Mouse (Mus musculus) neural tube, embryonic 10.5 days (tissue): ENCODE results near the gene Otulinl.

Experiments used
- DNase-seq: peaks from one replicate; pipeline ENCODE4 v3.0.0-alpha.2; 2017; ENCODE audit warnings: low spot score; ENCODE audit errors: extremely low spot score

Gene Otulinl

GRCm38 (mm10) chr15:27618778-27619533 is 62.4 kb downstream of the Otulinl start:
- no peak for DNase-seq

GRCm38 (mm10) chr15:27617227-27617626 is 64.2 kb downstream of the Otulinl start:
- DNase-seq = no peak

- DNase-seq = no peak
These were observed 65.2 kb downstream of the Otulinl start for GRCm38 (mm10) chr15:27616159-27616558.

DNA sequence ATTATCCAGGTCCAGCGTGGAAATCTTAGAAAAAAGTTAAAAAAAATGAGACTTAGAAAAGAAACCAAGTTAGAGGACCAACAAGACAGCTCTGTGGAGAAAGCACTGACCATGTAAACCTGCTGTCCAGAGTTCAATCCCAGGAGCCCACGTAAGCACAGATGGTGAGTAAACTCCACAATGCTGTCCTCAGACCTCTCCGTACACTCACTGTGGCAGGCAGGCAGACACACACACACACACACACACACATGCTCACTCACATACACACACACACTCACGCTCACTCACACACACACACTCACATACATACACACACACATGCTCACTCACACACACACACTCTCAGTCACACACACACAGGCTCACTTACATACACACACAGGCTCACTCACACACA is 68.1 kb downstream of the Otulinl start:
- DNase-seq = no peak

DNA sequence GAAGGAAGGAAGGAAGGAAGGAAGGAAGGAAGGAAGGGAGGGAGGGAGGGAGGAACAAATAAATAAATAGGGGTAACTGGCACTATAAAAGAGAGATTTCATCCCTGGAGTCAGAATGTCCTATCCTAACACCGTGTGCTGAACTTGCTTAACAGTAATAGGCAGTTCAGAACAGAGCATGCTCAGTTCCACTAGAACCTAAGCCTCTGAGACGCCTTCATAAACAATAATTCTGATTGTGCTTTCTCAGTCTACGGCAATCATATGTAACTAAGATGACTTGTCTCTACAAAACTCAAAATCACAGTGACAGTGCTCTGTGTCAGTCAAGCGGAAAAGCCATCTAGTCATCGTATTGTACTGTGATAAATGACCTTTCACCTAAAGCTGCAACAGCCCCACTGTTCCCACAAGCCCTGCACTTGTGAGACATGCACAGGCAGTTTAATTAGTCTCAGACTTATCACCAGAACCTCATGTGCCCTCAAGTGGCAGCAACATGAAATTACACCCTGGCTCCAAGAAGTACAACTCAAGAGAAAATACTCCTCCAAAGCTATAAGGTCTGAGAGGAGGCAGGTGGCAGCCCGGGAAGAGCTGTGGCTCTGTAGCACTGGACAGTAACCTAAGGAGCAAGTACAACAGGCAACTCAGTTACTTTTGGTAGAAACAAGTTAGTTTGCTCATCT is 68.7 kb downstream of the Otulinl start:
- peak; percentile 61 for DNase-seq

DNA sequence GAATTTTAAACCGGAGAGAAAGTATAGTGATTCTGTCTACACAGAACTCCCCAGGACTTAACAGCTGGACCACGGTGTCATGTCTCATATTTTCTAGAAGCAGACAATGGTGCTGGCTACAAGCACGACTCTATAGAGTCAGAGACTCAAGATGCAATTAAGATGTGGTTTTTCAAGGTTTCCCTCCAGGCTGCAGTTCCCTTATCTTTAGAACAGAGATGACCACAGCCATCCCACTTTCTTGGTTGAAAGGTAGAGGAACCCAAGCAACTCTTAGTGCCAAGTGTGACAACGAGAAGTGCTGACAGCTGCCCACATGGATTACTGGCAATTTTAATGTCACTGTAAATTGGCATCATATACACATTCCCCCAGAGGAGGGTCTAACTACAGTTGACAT is 71.8 kb downstream of the Otulinl start:
- no peak for DNase-seq

GRCm38 (mm10) chr15:27605252-27605651 is 76.1 kb downstream of the Otulinl start:
- no peak for DNase-seq
